Mouse (Mus musculus): ENCODE results near the gene Sfxn5.

Sfxn5 gene

GRCm38 (mm10) chr6:85364439-85364838, 31.2 kb upstream of the Sfxn5 start:
- DNase-seq (ENCODE audit: low spot score), result no peak

- DNase-seq (ENCODE audit: low spot score), result no peak
Measured at GRCm38 (mm10) chr6:85363906-85364260, 30.7 kb upstream of the Sfxn5 start.

GRCm38 (mm10) chr6:85363231-85363905, 30.1 kb upstream of the Sfxn5 start:
- no peak for DNase-seq (ENCODE audit: low spot score)

GRCm38 (mm10) chr6:85362610-85363009, 29.4 kb upstream of the Sfxn5 start:
- DNase-seq (ENCODE audit: low spot score), result no peak

- no peak for DNase-seq (ENCODE audit: low spot score)
Measured at GRCm38 (mm10) chr6:85360311-85360710, 27.1 kb upstream of the Sfxn5 start.

- DNase-seq (ENCODE audit: low spot score), result no peak
Measured at GRCm38 (mm10) chr6:85358877-85359276, 25.7 kb upstream of the Sfxn5 start.

- DNase-seq (ENCODE audit: low spot score), result no peak
Measured at GRCm38 (mm10) chr6:85356682-85357465, 23.7 kb upstream of the Sfxn5 start.

GRCm38 (mm10) chr6:85355753-85356152, 22.5 kb upstream of the Sfxn5 start:
- no peak for DNase-seq (ENCODE audit: low spot score)

- DNase-seq (ENCODE audit: low spot score), result no peak
Measured at GRCm38 (mm10) chr6:85354709-85355108, 21.5 kb upstream of the Sfxn5 start.

- DNase-seq (ENCODE audit: low spot score), result no peak
Measured at GRCm38 (mm10) chr6:85353706-85354105, 20.5 kb upstream of the Sfxn5 start.

- no peak for DNase-seq (ENCODE audit: low spot score)
Measured at GRCm38 (mm10) chr6:85350157-85350556, 16.9 kb upstream of the Sfxn5 start.

- no peak for DNase-seq (ENCODE audit: low spot score)
Measured at GRCm38 (mm10) chr6:85349246-85349645, 16.0 kb upstream of the Sfxn5 start.

GRCm38 (mm10) chr6:85348133-85348532, 14.9 kb upstream of the Sfxn5 start:
- DNase-seq (ENCODE audit: low spot score), result no peak

GRCm38 (mm10) chr6:85346028-85346634, 12.9 kb upstream of the Sfxn5 start:
- peak; percentile 54 for DNase-seq (ENCODE audit: low spot score)

GRCm38 (mm10) chr6:85344929-85345328, 11.7 kb upstream of the Sfxn5 start:
- no peak for DNase-seq (ENCODE audit: low spot score)

GRCm38 (mm10) chr6:85343027-85343426, 9.8 kb upstream of the Sfxn5 start:
- no peak for DNase-seq (ENCODE audit: low spot score)

- DNase-seq (ENCODE audit: low spot score), result no peak
Measured at GRCm38 (mm10) chr6:85341814-85342501, 8.7 kb upstream of the Sfxn5 start.

- DNase-seq (ENCODE audit: low spot score), result no peak
Measured at GRCm38 (mm10) chr6:85340184-85340583, 7.0 kb upstream of the Sfxn5 start.

- DNase-seq (ENCODE audit: low spot score), result no peak
Measured at GRCm38 (mm10) chr6:85339273-85339901, 6.2 kb upstream of the Sfxn5 start.

GRCm38 (mm10) chr6:85336944-85337343, 3.7 kb upstream of the Sfxn5 start:
- DNase-seq (ENCODE audit: low spot score), result no peak

GRCm38 (mm10) chr6:85335352-85335751, 2.1 kb upstream of the Sfxn5 start:
- no peak for DNase-seq (ENCODE audit: low spot score)

- DNase-seq (ENCODE audit: low spot score), result no peak
Measured at GRCm38 (mm10) chr6:85334851-85335250, 1.6 kb upstream of the Sfxn5 start.

All from urinary bladder, postnatal 10 days (tissue).